Mouse (Mus musculus) left cerebral cortex, postnatal 14 days (tissue): ENCODE results near the gene Uvrag. TPM values are rescaled to one million over a fixed set of nuclear protein-coding genes. Genes with fewer than 3 reads are reported as not detected.
A peak's percentile ranks its signal among the peaks of the same experiment; 100 is the strongest.

Experiments used
- DNase-seq, 2 experiments: peaks; one replicate each; pipeline ENCODE4 v3.0.0; 2021 to 2022; ENCODE audit warnings: low spot score in 2 of 2, mixed read lengths in 1 of 2
- intact Hi-C: fragments of 180-260 bp; cut with DNase I; formaldehyde crosslinking; loops from one replicate; pipeline ENCODE4 v1.15.1; 2025
- total RNA-seq, 2 experiments: library from RNA; stranded (reverse); gene quantifications; 2 replicates each; pipeline ENCODE4 v1.2.3; 2021

The Uvrag gene
- total RNA-seq, 2 experiments from 2014 or later, result 39.4 to 41.7 TPM

GRCm38 (mm10) chr7:99043923-99044322 is 97.0 kb downstream of the Uvrag start:
- intact Hi-C loops, result no loop called here
- no peak for DNase-seq

- DNase-seq, result no peak
- intact Hi-C loops, result no loop called here
Measured at GRCm38 (mm10) chr7:99043322-99043721, 97.6 kb downstream of the Uvrag start.

- intact Hi-C loops, result no loop called here
- DNase-seq, result no peak
Measured at GRCm38 (mm10) chr7:99041818-99042217, 99.1 kb downstream of the Uvrag start.

GRCm38 (mm10) chr7:99039912-99040311 is 101.0 kb downstream of the Uvrag start:
- DNase-seq, result no peak
- intact Hi-C loops, result no loop called here

GRCm38 (mm10) chr7:99036284-99036683 is 104.7 kb downstream of the Uvrag start:
- intact Hi-C loops, result no loop called here
- no peak for DNase-seq

GRCm38 (mm10) chr7:99034909-99035308 is 106.0 kb downstream of the Uvrag start:
- intact Hi-C loops, result no loop called here
- DNase-seq, result no peak

GRCm38 (mm10) chr7:99033838-99034237 is 107.1 kb downstream of the Uvrag start:
- intact Hi-C loops, result no loop called here
- DNase-seq, result no peak

GRCm38 (mm10) chr7:99033314-99033713 is 107.6 kb downstream of the Uvrag start:
- intact Hi-C loops, result no loop called here
- DNase-seq, result no peak

GRCm38 (mm10) chr7:99032051-99032450 is 108.9 kb downstream of the Uvrag start:
- no peak for DNase-seq
- intact Hi-C loops, result no loop called here

GRCm38 (mm10) chr7:99028108-99028507 is 112.8 kb downstream of the Uvrag start:
- no peak for DNase-seq
- intact Hi-C loops, result no loop called here

- DNase-seq, result no peak
- intact Hi-C loops, result no loop called here
Measured at GRCm38 (mm10) chr7:99027185-99027584, 113.8 kb downstream of the Uvrag start.

GRCm38 (mm10) chr7:99025989-99026388 is 115.0 kb downstream of the Uvrag start:
- no peak for DNase-seq
- intact Hi-C loops, result no loop called here

GRCm38 (mm10) chr7:99025265-99025664 is 115.7 kb downstream of the Uvrag start:
- no peak for DNase-seq
- intact Hi-C loops, result no loop called here

GRCm38 (mm10) chr7:99024791-99025190 is 116.2 kb downstream of the Uvrag start:
- DNase-seq, result no peak
- intact Hi-C loops, result no loop called here

- intact Hi-C loops, result no loop called here
- DNase-seq, result peak in 1 of 2 experiments; percentile 48
Measured at GRCm38 (mm10) chr7:99023931-99024330, 117.0 kb downstream of the Uvrag start.

- DNase-seq, result no peak
- intact Hi-C loops, result no loop called here
Measured at GRCm38 (mm10) chr7:99021277-99021676, 119.7 kb downstream of the Uvrag start.

GRCm38 (mm10) chr7:99020353-99020752 is 120.6 kb downstream of the Uvrag start:
- intact Hi-C loops, result no loop called here
- DNase-seq, result no peak

- intact Hi-C loops, result no loop called here
- DNase-seq, result no peak
Measured at GRCm38 (mm10) chr7:99017224-99017844, 123.6 kb downstream of the Uvrag start.

GRCm38 (mm10) chr7:99015914-99016313 is 125.0 kb downstream of the Uvrag start:
- intact Hi-C loops, result no loop called here
- DNase-seq, result no peak

GRCm38 (mm10) chr7:99015419-99015818 is 125.5 kb downstream of the Uvrag start:
- intact Hi-C loops, result no loop called here

GRCm38 (mm10) chr7:99014620-99015019 is 126.3 kb downstream of the Uvrag start:
- no peak for DNase-seq
- intact Hi-C loops, result no loop called here

More at GRCm38 (mm10) chr7:99015419-99015818, 125.5 kb downstream of the Uvrag start:
- DNase-seq, result peak; percentile 47 to 49
